Mouse (Mus musculus): Measurements from ENCODE around the gene Ppip5k1.

- no peak for TF ChIP-seq CTCF (IDR thresholded peaks at IDR 0.05; ENCODE audit: low read depth)
- TF ChIP-seq EP300 (IDR thresholded peaks at IDR 0.05; ENCODE audit: low read depth): no peak
Measured at GRCm38 (mm10) chr2:121316278-121316677, 38.9 kb downstream of the Ppip5k1 start.
